Comparison of ENCODE assay signal across 9 mouse cellular contexts in genomic region chr3:141811348-141811747, GRCm38 (mm10).
DNase-seq lines count a peak whose midpoint lies in the region; ATAC-seq and TF ChIP-seq lines count a peak whose summit lies in the region.
"Had no signal": no experiment of that assay in that cellular context is flagged by ENCODE, and none has a peak within 500 bp of the region (broad histone marks: within the 10 kb centered on the region; RNA-seq: fewer than 3 reads in every experiment).

No protein-coding gene starts in this region.

- no peak overlapping the region for H3K27ac ChIP-seq in lung, embryonic 16.5 days (ENCODE audit: low read length)
- no peak overlapping the region for H3K27ac ChIP-seq in kidney, embryonic 15.5 days
- no peak overlapping the region for H3K27ac ChIP-seq in neural tube, embryonic 11.5 days (ENCODE audit: low read depth, low read length)
- no peak overlapping the region for H3K27ac ChIP-seq in left cerebral cortex, adult 2 months
- H3K27ac ChIP-seq: embryonic facial prominence, embryonic 13.5 days had no signal

- no peak for TF ChIP-seq CTCF in brain, embryonic 14.5 days (IDR thresholded peaks at IDR 0.05; ENCODE audit: borderline replicate concordance, extremely low read depth, insufficient read depth, insufficient read length)
- no peak for TF ChIP-seq CTCF in left cerebral cortex, adult 2 months (IDR thresholded peaks at IDR 0.05)

- H3K9me3 ChIP-seq in lung, embryonic 16.5 days (ENCODE audit: control insufficient read depth, low read length) = no peaks in the 10 kb centered on the region
- H3K9me3 ChIP-seq in kidney, embryonic 15.5 days (replicated peaks) = no peaks in the 10 kb centered on the region
- H3K9me3 ChIP-seq in neural tube, embryonic 11.5 days (ENCODE audit: control insufficient read depth, low read length) = no peaks in the 10 kb centered on the region
- H3K9me3 ChIP-seq: embryonic facial prominence, embryonic 13.5 days had no signal

- ATAC-seq in lung, embryonic 16.5 days (ENCODE audit: low read depth) = peak; percentile 49; the same call in 1 of the 2 replicates
- peak; percentile 62; the same call in 1 of the 2 replicates for ATAC-seq in kidney, embryonic 15.5 days (replicated peaks; ENCODE audit: low FRiP score)
- no peak for ATAC-seq in neural tube, embryonic 11.5 days (ENCODE audit: insufficient read depth, low FRiP score, low TSS enrichment)
- ATAC-seq in inflammation-experienced regulatory T-cells, adult 6 months = no peak

- H3K36me3 ChIP-seq in lung, embryonic 16.5 days (ENCODE audit: control insufficient read depth, insufficient read depth, low read length) = no peaks in the 10 kb centered on the region
- peaks cover 6% of the 10 kb centered on the region; the same call in 1 of the 2 replicates for H3K36me3 ChIP-seq in kidney, embryonic 15.5 days
- no peaks in the 10 kb centered on the region for H3K36me3 ChIP-seq in neural tube, embryonic 11.5 days (ENCODE audit: control insufficient read depth, insufficient read depth, low read length)
- H3K36me3 ChIP-seq: embryonic facial prominence, embryonic 13.5 days had no signal

- no peaks in the 10 kb centered on the region for H3K4me1 ChIP-seq in lung, embryonic 16.5 days (replicated peaks; ENCODE audit: control insufficient read depth, insufficient read depth, low read length)
- no peaks in the 10 kb centered on the region for H3K4me1 ChIP-seq in kidney, embryonic 15.5 days
- H3K4me1 ChIP-seq in neural tube, embryonic 11.5 days (ENCODE audit: control insufficient read depth, insufficient read depth, low read length) = no peaks in the 10 kb centered on the region
- H3K4me1 ChIP-seq: embryonic facial prominence, embryonic 13.5 days had no signal

- H3K27me3 ChIP-seq in lung, embryonic 16.5 days (ENCODE audit: control insufficient read depth, insufficient read depth, low read depth, low read length) = no peaks in the 10 kb centered on the region
- no peaks in the 10 kb centered on the region for H3K27me3 ChIP-seq in kidney, embryonic 15.5 days
- H3K27me3 ChIP-seq in neural tube, embryonic 11.5 days (ENCODE audit: control insufficient read depth, insufficient read depth, low read length) = no peaks in the 10 kb centered on the region
- H3K27me3 ChIP-seq: embryonic facial prominence, embryonic 13.5 days had no signal

- TF ChIP-seq POLR2A in brain, embryonic 14.5 days (IDR thresholded peaks at IDR 0.05; ENCODE audit: borderline replicate concordance, extremely low read depth, insufficient read depth, insufficient read length, poor library complexity, severe bottlenecking) = no peak

- H3K4me2 ChIP-seq in lung, embryonic 16.5 days (ENCODE audit: low read depth, low read length) = no peak overlapping the region
- no peak overlapping the region for H3K4me2 ChIP-seq in kidney, embryonic 15.5 days
- H3K4me2 ChIP-seq in neural tube, embryonic 11.5 days (ENCODE audit: low read depth) = no peak overlapping the region
- H3K4me2 ChIP-seq: embryonic facial prominence, embryonic 13.5 days had no signal

- no peak for DNase-seq in lung, postnatal 25 days (ENCODE audit: low spot score)
- peak; percentile 65 for DNase-seq in brain, embryonic 14.5 days (ENCODE audit: low read depth)
- DNase-seq in neural tube, embryonic 11.5 days (ENCODE audit: low spot score) = peak; percentile 54
- no peak for DNase-seq in spleen, postnatal 36 days (ENCODE audit: low spot score in 2 of 2)
- no peak for DNase-seq in left cerebral cortex, adult 2 months (ENCODE audit: extremely low spot score in 1 of 2, low spot score in 2 of 2)

- H3K4me3 ChIP-seq in lung, embryonic 16.5 days (ENCODE audit: low read length) = no peak overlapping the region
- no peak overlapping the region for H3K4me3 ChIP-seq in kidney, embryonic 15.5 days (replicated peaks)
- H3K4me3 ChIP-seq in neural tube, embryonic 11.5 days (ENCODE audit: low read depth, low read length) = no peak overlapping the region
- H3K4me3 ChIP-seq in left cerebral cortex, adult 2 months = no peak overlapping the region
- H3K4me3 ChIP-seq: embryonic facial prominence, embryonic 13.5 days had no signal

- intact Hi-C loops in left cerebral cortex, adult 2 months (cut with DNase I) = no loop called here

- WGBS in lung, embryonic 16.5 days = 20% methylated on average over 2 of the region's 2 CpGs
- WGBS in kidney, embryonic 15.5 days = 13% methylated on average over 2 of the region's 2 CpGs
- 29% methylated on average over 2 of the region's 2 CpGs for WGBS in neural tube, embryonic 11.5 days

- H3K9ac ChIP-seq in lung, embryonic 16.5 days (ENCODE audit: low read length) = no peak overlapping the region
- H3K9ac ChIP-seq in kidney, embryonic 15.5 days = no peak overlapping the region
- H3K9ac ChIP-seq in neural tube, embryonic 11.5 days (ENCODE audit: low read length) = no peak overlapping the region
- H3K9ac ChIP-seq: embryonic facial prominence, embryonic 13.5 days had no signal

Comparison
In these comparisons a context has a peak if more than half of its experiments do, and no peak if none do; other contexts are left out.
1. ATAC-seq: peak in lung, embryonic 16.5 days (single experiment) and kidney, embryonic 15.5 days (single experiment); none in neural tube, embryonic 11.5 days (single experiment) and inflammation-experienced regulatory T-cells, adult 6 months (single experiment).
2. DNase-seq: peak in brain, embryonic 14.5 days (single experiment) and neural tube, embryonic 11.5 days (single experiment); none in lung, postnatal 25 days (single experiment), spleen, postnatal 36 days (0 of 2) and left cerebral cortex, adult 2 months (0 of 2).